Comparison of ENCODE assay signal across 12 mouse cellular contexts in the genomic region with DNA sequence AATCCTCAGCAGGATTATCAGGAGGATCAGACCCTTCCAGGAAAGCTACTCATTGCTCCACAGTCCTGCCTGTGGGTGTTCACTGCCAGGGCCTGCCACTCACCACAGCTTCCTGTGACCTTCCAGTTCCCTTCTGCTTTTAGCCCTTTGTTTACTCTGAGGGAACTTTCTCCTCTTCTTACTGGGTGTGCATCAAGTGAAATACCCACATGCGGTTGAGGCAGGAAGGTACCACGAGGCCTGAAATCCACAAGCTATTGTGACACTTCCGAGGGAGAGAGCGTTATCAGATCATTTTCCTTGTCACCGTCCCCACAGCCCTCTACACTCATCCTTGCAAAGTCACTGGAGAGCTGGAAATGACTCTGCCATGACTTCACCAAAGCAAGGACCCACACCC. TPM values are rescaled to one million over a fixed set of nuclear protein-coding genes. Genes with fewer than 3 reads are reported as not detected.
DNase-seq lines count a peak whose midpoint lies in the region; ATAC-seq and TF ChIP-seq lines count a peak whose summit lies in the region.
"Had no signal": no experiment of that assay in that cellular context is flagged by ENCODE, and none has a peak within 500 bp of the region (broad histone marks: within the 10 kb centered on the region; RNA-seq: fewer than 3 reads in every experiment).

No protein-coding gene starts in this region.

- no peaks in the 10 kb centered on the region for H3K27me3 ChIP-seq in kidney, adult 2 months (replicated peaks; ENCODE audit: control insufficient read depth, insufficient read depth, low read length)
- no peaks in the 10 kb centered on the region for H3K27me3 ChIP-seq in forebrain, embryonic 16.5 days (replicated peaks; ENCODE audit: control insufficient read depth, insufficient read depth, low read length)
- H3K27me3 ChIP-seq: midbrain, embryonic 15.5 days had no signal

- no peak for TF ChIP-seq CTCF in kidney, adult 2 months (conservative IDR thresholded peaks at IDR 0.05; ENCODE audit: insufficient read depth, insufficient read length, low read depth, low read length)

- no peak overlapping the region for H3K4me2 ChIP-seq in forebrain, embryonic 16.5 days (ENCODE audit: low read length)
- H3K4me2 ChIP-seq: midbrain, embryonic 15.5 days had no signal

- no peaks in the 10 kb centered on the region for H3K4me1 ChIP-seq in kidney, adult 2 months (ENCODE audit: control insufficient read depth, insufficient read depth, low read length)
- no peaks in the 10 kb centered on the region for H3K4me1 ChIP-seq in forebrain, embryonic 16.5 days (replicated peaks; ENCODE audit: control insufficient read depth, insufficient read depth, low read length)
- H3K4me1 ChIP-seq: midbrain, embryonic 15.5 days had no signal

- WGBS in kidney, adult 2 months = 39% methylated on average over 5 of the region's 5 CpGs
- WGBS in forebrain, embryonic 16.5 days = 81% methylated on average over 5 of the region's 5 CpGs

- no peak overlapping the region for H3K27ac ChIP-seq in kidney, adult 2 months (ENCODE audit: insufficient read depth, low read depth, low read length)
- H3K27ac ChIP-seq in forebrain, embryonic 16.5 days (ENCODE audit: low read length) = no peak overlapping the region
- H3K27ac ChIP-seq: heart, adult 2 months; midbrain, embryonic 15.5 days had no signal

- peak; percentile 10 for DNase-seq in kidney, adult 2 months
- no peak for DNase-seq in kidney, postnatal 25 days
- peak; percentile 64 for DNase-seq in lung, postnatal 36 days
- DNase-seq in thymus, postnatal 0 days (ENCODE audit: low spot score) = peak; percentile 66
- DNase-seq in ovary, postnatal 36 days (ENCODE audit: low spot score) = no peak
- DNase-seq in urinary bladder, postnatal 4 days (ENCODE audit: low spot score in 2 of 2) = no peak
- DNase-seq: cerebellum, adult 11 months had no signal

- no peak overlapping the region for H3K4me3 ChIP-seq in kidney, adult 2 months (ENCODE audit: insufficient read depth, low read depth, low read length)
- no peak overlapping the region for H3K4me3 ChIP-seq in forebrain, embryonic 16.5 days (replicated peaks; ENCODE audit: low read length)
- H3K4me3 ChIP-seq: heart, adult 2 months; midbrain, embryonic 15.5 days had no signal

- no peak for TF ChIP-seq POLR2A in kidney, adult 2 months (IDR thresholded peaks at IDR 0.05; ENCODE audit: low read depth, low read length)

- H3K9me3 ChIP-seq in forebrain, embryonic 16.5 days (ENCODE audit: control insufficient read depth, low read length) = no peaks in the 10 kb centered on the region
- H3K9me3 ChIP-seq: midbrain, embryonic 15.5 days had no signal

- peak; percentile 82 for ATAC-seq in granulocyte monocyte progenitor cell, adult 5-6 weeks (replicated peaks; ENCODE audit: poor library complexity, severe bottlenecking)
- no peak for ATAC-seq in forebrain, embryonic 16.5 days
- ATAC-seq: midbrain, embryonic 15.5 days had no signal

- no peak overlapping the region for H3K9ac ChIP-seq in forebrain, embryonic 16.5 days (replicated peaks; ENCODE audit: low read depth, low read length)
- H3K9ac ChIP-seq: midbrain, embryonic 15.5 days had no signal

- H3K36me3 ChIP-seq in kidney, adult 2 months (ENCODE audit: control insufficient read depth, insufficient read depth, low read length) = no peaks in the 10 kb centered on the region
- no peaks in the 10 kb centered on the region for H3K36me3 ChIP-seq in forebrain, embryonic 16.5 days (ENCODE audit: control insufficient read depth, insufficient read depth)
- H3K36me3 ChIP-seq: midbrain, embryonic 15.5 days had no signal

RNA-seq across cellular contexts. Expression of gene F5, which starts 16.3 kb away (rescaled TPM):
- 3.8 and 3.9 TPM in 2 replicates for polyA plus RNA-seq in kidney, adult 2 months (2012; rRNA removed)
- 1.5 and 3.4 TPM in 2 replicates for total RNA-seq in granulocyte monocyte progenitor cell, adult 5-6 weeks (2014; fragmentation: Nextera tagmentation)
- 3.1 and 3.8 TPM in 2 replicates for total RNA-seq in granulocyte monocyte progenitor cell, adult 5-6 weeks (2017)
- 0.07 and 0.09 TPM in 2 replicates for polyA plus RNA-seq in thymus, postnatal 0 days (2015; fragmentation: Nextera tagmentation; extraction: Ambion mirVana)
- polyA plus RNA-seq in forebrain, embryonic 16.5 days (2015; fragmentation: Nextera tagmentation; extraction: Ambion mirVana) = 0.04 and 0.11 TPM in 2 replicates

RNA-seq across cellular contexts. Expression of gene Selp, which starts 20.3 kb away (rescaled TPM):
- polyA plus RNA-seq in kidney, adult 2 months (2012; rRNA removed) = 0.38 and 0.71 TPM in 2 replicates
- 2.2 and 3.7 TPM in 2 replicates for total RNA-seq in granulocyte monocyte progenitor cell, adult 5-6 weeks (2014; fragmentation: Nextera tagmentation)
- total RNA-seq in granulocyte monocyte progenitor cell, adult 5-6 weeks (2017) = 0.60 and 1.5 TPM in 2 replicates
- 0.96 and 1.1 TPM in 2 replicates for polyA plus RNA-seq in thymus, postnatal 0 days (2015; fragmentation: Nextera tagmentation; extraction: Ambion mirVana)
- 0.19 TPM in 1 of 2 replicates, not detected in the other for polyA plus RNA-seq in forebrain, embryonic 16.5 days (2015; fragmentation: Nextera tagmentation; extraction: Ambion mirVana)
- total RNA-seq: layer of hippocampus, adult 18-20 months had no signal
- polyA plus RNA-seq: midbrain, embryonic 15.5 days had no signal

Comparison
In these comparisons a context has a peak if more than half of its experiments do, and no peak if none do; other contexts are left out.
1. DNase-seq: peak in kidney, adult 2 months (single experiment), lung, postnatal 36 days (single experiment) and thymus, postnatal 0 days (single experiment); none in kidney, postnatal 25 days (0 of 2), ovary, postnatal 36 days (single experiment) and urinary bladder, postnatal 4 days (0 of 2).